Mouse (Mus musculus): Measurements from ENCODE around the gene Vnn3. TPM values are rescaled to one million over a fixed set of nuclear protein-coding genes. Genes with fewer than 3 reads are reported as not detected.

Vnn3 gene
- polyA plus RNA-seq, 1 experiment from 2014 or later = not detected

GRCm38 (mm10) chr10:23816241-23816640, 35.0 kb upstream of the Vnn3 start:
- H3K36me3 ChIP-seq (ENCODE audit: control insufficient read depth, insufficient read depth, low read length) = no peaks in the 10 kb centered on the region
- DNase-seq (ENCODE audit: low spot score) (no peak), ATAC-seq (replicated peaks; ENCODE audit: low FRiP score) (no peak)
- H3K27ac ChIP-seq (ENCODE audit: low read depth, low read length) = no peak overlapping the region
- no peak overlapping the region for H3K9ac ChIP-seq (ENCODE audit: low read depth, low read length)
- no peak overlapping the region for H3K4me2 ChIP-seq
- H3K27me3 ChIP-seq (replicated peaks; ENCODE audit: control insufficient read depth, insufficient read depth, low read length) = no peaks in the 10 kb centered on the region
- no peak overlapping the region for H3K4me3 ChIP-seq (ENCODE audit: low read depth, low read length)
- H3K4me1 ChIP-seq (replicated peaks; ENCODE audit: control insufficient read depth, insufficient read depth, low read length) = no peaks in the 10 kb centered on the region
- WGBS = 84% methylated on average over 7 of the region's 7 CpGs
- no peaks in the 10 kb centered on the region for H3K9me3 ChIP-seq (ENCODE audit: control insufficient read depth, low read length)

- no peaks in the 10 kb centered on the region for H3K36me3 ChIP-seq (ENCODE audit: control insufficient read depth, insufficient read depth, low read length)
- H3K27me3 ChIP-seq (replicated peaks; ENCODE audit: control insufficient read depth, insufficient read depth, low read length) = no peaks in the 10 kb centered on the region
Observed at GRCm38 (mm10) chr10:23826516-23826915, 24.7 kb upstream of the Vnn3 start.

DNA sequence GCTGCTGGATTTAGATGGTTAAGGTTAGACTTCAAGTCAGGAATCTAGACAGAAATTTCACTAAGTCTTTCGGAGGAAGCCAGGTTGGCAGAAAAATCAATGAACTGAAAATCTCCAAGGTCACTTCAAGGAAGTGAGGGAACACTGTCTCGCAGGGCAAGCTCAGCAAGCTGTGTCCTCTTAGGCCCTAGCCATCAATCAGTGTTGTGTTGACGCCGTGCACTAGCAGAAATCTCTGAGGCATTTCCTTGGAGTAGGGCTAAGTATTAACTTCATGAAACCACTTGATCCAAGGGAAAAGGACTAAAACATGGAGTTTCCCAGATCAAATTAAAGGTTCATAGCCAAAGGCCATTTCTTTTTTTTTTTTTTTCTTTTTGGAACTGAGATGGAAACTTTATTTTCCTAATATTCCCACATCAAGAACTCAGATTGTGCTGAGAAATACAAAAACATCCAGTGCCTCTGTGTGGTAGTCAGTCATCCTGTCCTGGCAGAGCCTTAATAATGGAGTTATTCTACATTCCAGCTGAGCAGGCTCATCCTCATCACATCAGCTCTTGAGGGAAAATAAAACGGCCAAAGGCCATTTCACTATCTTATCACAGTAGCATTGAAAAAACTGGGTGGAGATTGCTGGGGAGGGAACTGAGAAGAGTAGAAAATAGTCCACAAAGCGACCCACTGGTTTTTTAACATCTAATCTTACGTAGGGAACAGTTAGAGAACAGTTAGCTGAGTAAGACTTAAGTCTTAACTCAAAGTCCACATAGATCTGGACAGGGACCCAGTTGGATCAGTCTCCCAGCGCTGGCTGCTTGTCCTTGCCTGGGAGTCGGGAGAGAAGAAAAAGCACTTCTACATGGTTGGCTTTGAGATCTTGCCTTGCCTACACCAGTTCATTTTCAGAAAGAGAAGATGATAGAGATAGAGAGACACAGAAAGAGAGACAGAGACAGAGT, 15.0 kb upstream of the Vnn3 start:
- Histone ChIP-seq H3K4me3 (ENCODE audit: low read depth, low read length) (no peak overlapping the region), H3K4me2 (no peak overlapping the region), H3K27ac (ENCODE audit: low read depth, low read length) (no peak overlapping the region), H3K4me1 (replicated peaks; ENCODE audit: control insufficient read depth, insufficient read depth, low read length) (no peaks in the 10 kb centered on the region), H3K9me3 (ENCODE audit: control insufficient read depth, low read length) (no peaks in the 10 kb centered on the region), H3K36me3 (ENCODE audit: control insufficient read depth, insufficient read depth, low read length) (no peaks in the 10 kb centered on the region), H3K27me3 (replicated peaks; ENCODE audit: control insufficient read depth, insufficient read depth, low read length) (no peaks in the 10 kb centered on the region), H3K9ac (ENCODE audit: low read depth, low read length) (no peak overlapping the region)
- DNase-seq (ENCODE audit: low spot score) (no peak), ATAC-seq (replicated peaks; ENCODE audit: low FRiP score) (no peak)
- 64% methylated on average over 9 of the region's 9 CpGs for WGBS

More at GRCm38 (mm10) chr10:23826516-23826915, 24.7 kb upstream of the Vnn3 start:
- ATAC-seq (replicated peaks; ENCODE audit: low FRiP score) (no peak), DNase-seq (ENCODE audit: low spot score) (no peak)
- no peaks in the 10 kb centered on the region for H3K9me3 ChIP-seq (ENCODE audit: control insufficient read depth, low read length)
- H3K4me1 ChIP-seq (replicated peaks; ENCODE audit: control insufficient read depth, insufficient read depth, low read length) = no peaks in the 10 kb centered on the region
- no peak overlapping the region for H3K4me3 ChIP-seq (ENCODE audit: low read depth, low read length)
- WGBS = 83% methylated on average over 7 of the region's 7 CpGs
- no peak overlapping the region for H3K27ac ChIP-seq (ENCODE audit: low read depth, low read length)
- no peak overlapping the region for H3K4me2 ChIP-seq
- H3K9ac ChIP-seq (ENCODE audit: low read depth, low read length) = no peak overlapping the region

DNA sequence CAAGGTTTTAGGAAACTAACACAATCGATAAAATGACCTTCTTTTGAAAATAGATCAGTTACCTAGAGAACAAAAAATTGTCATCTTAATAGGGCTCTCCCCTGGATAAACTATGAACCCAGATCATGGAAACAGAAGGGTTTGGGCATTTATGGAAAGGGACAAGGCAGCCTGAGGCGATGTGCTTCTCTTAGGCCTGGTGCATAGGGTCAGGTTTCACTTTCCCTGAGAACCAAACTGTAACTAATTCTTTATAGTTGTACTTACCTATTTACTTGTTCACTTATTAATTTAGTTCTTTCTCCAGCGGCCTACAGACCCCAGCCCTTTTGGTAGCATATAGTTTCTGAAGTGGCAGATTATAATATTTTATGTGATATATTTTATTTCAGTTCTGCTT, 14.1 kb upstream of the Vnn3 start:
- WGBS = 81% methylated on average over 3 of the region's 3 CpGs
- H3K27ac ChIP-seq (ENCODE audit: low read depth, low read length) = no peak overlapping the region
- no peak for ATAC-seq (replicated peaks; ENCODE audit: low FRiP score)
- H3K4me3 ChIP-seq (ENCODE audit: low read depth, low read length) = no peak overlapping the region
- no peaks in the 10 kb centered on the region for H3K36me3 ChIP-seq (ENCODE audit: control insufficient read depth, insufficient read depth, low read length)
- DNase-seq (ENCODE audit: low spot score) = no peak
- no peaks in the 10 kb centered on the region for H3K4me1 ChIP-seq (replicated peaks; ENCODE audit: control insufficient read depth, insufficient read depth, low read length)
- no peaks in the 10 kb centered on the region for H3K9me3 ChIP-seq (ENCODE audit: control insufficient read depth, low read length)
- H3K9ac ChIP-seq (ENCODE audit: low read depth, low read length) = no peak overlapping the region
- no peaks in the 10 kb centered on the region for H3K27me3 ChIP-seq (replicated peaks; ENCODE audit: control insufficient read depth, insufficient read depth, low read length)
- no peak overlapping the region for H3K4me2 ChIP-seq

DNA sequence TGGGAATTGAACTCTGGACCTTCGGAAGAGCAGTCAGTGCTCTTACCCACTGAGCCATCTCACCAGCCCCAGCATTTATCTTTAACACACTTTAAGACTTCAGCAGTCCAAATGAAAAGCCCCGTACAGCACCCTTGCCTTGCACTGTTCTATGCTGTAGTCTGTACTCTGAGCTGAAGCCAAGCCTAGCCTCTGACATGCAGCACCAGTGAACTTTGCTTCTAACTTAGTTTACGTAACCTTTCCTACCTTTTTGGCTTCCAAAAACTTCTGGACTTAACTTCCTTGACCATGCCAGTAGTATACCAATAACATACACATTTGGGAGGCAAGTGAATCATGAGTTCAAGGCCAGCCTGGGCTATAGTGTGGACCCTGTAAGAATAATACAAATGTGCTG, 12.4 kb upstream of the Vnn3 start:
- Histone ChIP-seq H3K9me3 (ENCODE audit: control insufficient read depth, low read length) (no peaks in the 10 kb centered on the region), H3K36me3 (ENCODE audit: control insufficient read depth, insufficient read depth, low read length) (no peaks in the 10 kb centered on the region), H3K4me2 (no peak overlapping the region), H3K4me1 (replicated peaks; ENCODE audit: control insufficient read depth, insufficient read depth, low read length) (no peaks in the 10 kb centered on the region), H3K4me3 (ENCODE audit: low read depth, low read length) (no peak overlapping the region), H3K27ac (ENCODE audit: low read depth, low read length) (no peak overlapping the region), H3K9ac (ENCODE audit: low read depth, low read length) (no peak overlapping the region), H3K27me3 (replicated peaks; ENCODE audit: control insufficient read depth, insufficient read depth, low read length) (no peaks in the 10 kb centered on the region)
- WGBS = 88% methylated on average over 3 of the region's 3 CpGs
- ATAC-seq (replicated peaks; ENCODE audit: low FRiP score) (no peak; the same call in 1 of the 2 replicates), DNase-seq (ENCODE audit: low spot score) (no peak)

DNA sequence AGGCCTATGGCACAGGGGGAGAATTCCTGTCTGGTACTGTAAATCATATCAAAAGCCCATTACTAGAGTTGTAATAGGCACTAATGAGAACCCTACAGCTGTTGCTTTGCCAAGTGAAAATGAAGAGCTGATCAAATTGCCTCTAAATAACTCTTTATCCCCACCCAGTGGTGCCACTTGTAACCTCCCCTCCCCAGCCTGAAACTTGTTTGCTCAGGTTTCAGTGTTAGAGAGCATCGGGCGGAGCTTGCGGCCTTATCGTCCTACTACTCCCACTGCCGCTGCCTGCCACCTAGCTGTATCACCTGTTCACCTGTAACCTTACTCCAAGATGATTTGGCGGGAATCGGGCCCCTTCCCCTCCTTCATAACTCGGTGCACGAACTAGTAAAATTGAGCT, 11.9 kb upstream of the Vnn3 start:
- Histone ChIP-seq H3K4me2 (no peak overlapping the region), H3K36me3 (ENCODE audit: control insufficient read depth, insufficient read depth, low read length) (no peaks in the 10 kb centered on the region), H3K27ac (ENCODE audit: low read depth, low read length) (no peak overlapping the region), H3K9ac (ENCODE audit: low read depth, low read length) (no peak overlapping the region), H3K9me3 (ENCODE audit: control insufficient read depth, low read length) (no peaks in the 10 kb centered on the region), H3K4me3 (ENCODE audit: low read depth, low read length) (no peak overlapping the region), H3K4me1 (replicated peaks; ENCODE audit: control insufficient read depth, insufficient read depth, low read length) (no peaks in the 10 kb centered on the region), H3K27me3 (replicated peaks; ENCODE audit: control insufficient read depth, insufficient read depth, low read length) (no peaks in the 10 kb centered on the region)
- no peak for DNase-seq (ENCODE audit: low spot score)
- WGBS = 45% methylated on average over 9 of the region's 9 CpGs
- no peak for ATAC-seq (replicated peaks; ENCODE audit: low FRiP score)

GRCm38 (mm10) chr10:23840496-23840895, 10.8 kb upstream of the Vnn3 start:
- no peak for DNase-seq (ENCODE audit: low spot score)
- H3K9me3 ChIP-seq (ENCODE audit: control insufficient read depth, low read length) = no peaks in the 10 kb centered on the region
- 65% methylated on average over 4 of the region's 4 CpGs for WGBS
- no peak overlapping the region for H3K27ac ChIP-seq (ENCODE audit: low read depth, low read length)
- H3K27me3 ChIP-seq (replicated peaks; ENCODE audit: control insufficient read depth, insufficient read depth, low read length) = no peaks in the 10 kb centered on the region
- no peaks in the 10 kb centered on the region for H3K36me3 ChIP-seq (ENCODE audit: control insufficient read depth, insufficient read depth, low read length)
- no peak overlapping the region for H3K4me3 ChIP-seq (ENCODE audit: low read depth, low read length)
- no peaks in the 10 kb centered on the region for H3K4me1 ChIP-seq (replicated peaks; ENCODE audit: control insufficient read depth, insufficient read depth, low read length)
- ATAC-seq (replicated peaks; ENCODE audit: low FRiP score) = no peak
- no peak overlapping the region for H3K9ac ChIP-seq (ENCODE audit: low read depth, low read length)
- no peak overlapping the region for H3K4me2 ChIP-seq

DNA sequence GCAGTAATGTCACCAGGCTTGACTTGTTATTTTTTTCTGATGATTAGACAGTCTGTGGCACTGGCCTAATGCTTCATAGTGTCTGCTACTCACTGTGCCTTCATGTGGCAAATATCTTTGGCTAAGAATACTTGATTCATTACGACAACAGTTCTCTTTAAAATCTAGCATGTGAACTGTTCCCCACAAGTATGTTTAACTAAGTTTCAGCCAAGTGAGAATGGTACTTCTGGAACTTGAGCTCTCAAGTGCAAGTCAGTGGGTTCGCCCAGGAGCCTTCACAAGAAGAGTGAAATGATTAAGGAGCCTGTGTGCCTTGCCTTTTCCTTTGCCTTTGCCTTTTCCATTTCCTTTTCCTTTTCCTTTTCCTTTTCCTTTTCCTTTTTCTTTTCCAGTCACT, 834 bp downstream of the Vnn3 start:
- no peaks in the 10 kb centered on the region for H3K9me3 ChIP-seq (ENCODE audit: control insufficient read depth, low read length)
- H3K4me2 ChIP-seq = no peak overlapping the region
- no peaks in the 10 kb centered on the region for H3K4me1 ChIP-seq (replicated peaks; ENCODE audit: control insufficient read depth, insufficient read depth, low read length)
- DNase-seq (ENCODE audit: low spot score) (no peak), ATAC-seq (replicated peaks; ENCODE audit: low FRiP score) (no peak)
- H3K4me3 ChIP-seq (ENCODE audit: low read depth, low read length) = no peak overlapping the region
- WGBS = 80% methylated on average over 2 of the region's 2 CpGs
- no peaks in the 10 kb centered on the region for H3K27me3 ChIP-seq (replicated peaks; ENCODE audit: control insufficient read depth, insufficient read depth, low read length)
- H3K27ac ChIP-seq (ENCODE audit: low read depth, low read length) = no peak overlapping the region
- H3K9ac ChIP-seq (ENCODE audit: low read depth, low read length) = no peak overlapping the region
- H3K36me3 ChIP-seq (ENCODE audit: control insufficient read depth, insufficient read depth, low read length) = no peaks in the 10 kb centered on the region
